Mouse (Mus musculus) CH12.LX (cell line): ENCODE data around the gene Prr15.

Experiments used
- BHLHE40 ChIP-seq: IDR thresholded peaks from 2 replicates; pipeline ENCODE4 v1.6.1; 2011; ENCODE audit warnings: mild to moderate bottlenecking, low read depth, low read length, improper control_type of control experiment
- CHD2 ChIP-seq: IDR thresholded peaks from 2 replicates; pipeline ENCODE4 v1.6.1; 2011; ENCODE audit warnings: low read length, improper control_type of control experiment
- CTCF ChIP-seq, 2 experiments: IDR thresholded peaks in 1 of 2; conservative IDR thresholded peaks in 1 of 2; 2 replicates each; pipeline ENCODE4 v1.5.1; 2011 to 2012; ENCODE audit warnings: low read depth in 2 of 2, low read length in 2 of 2, improper control_type of control experiment in 1 of 2, inconsistent platforms in 1 of 2, mild to moderate bottlenecking in 1 of 2, moderate library complexity in 1 of 2
- ELF1 ChIP-seq: IDR thresholded peaks from 2 replicates; pipeline ENCODE4 v1.6.1; 2014; ENCODE audit warnings: low read depth, mild to moderate bottlenecking, inconsistent platforms, low read length, improper control_type of control experiment
- EP300 ChIP-seq: IDR thresholded peaks from 2 replicates; pipeline ENCODE4 v1.6.1; 2011; ENCODE audit warnings: low read length, improper control_type of control experiment
- POLR2A ChIP-seq: IDR thresholded peaks from 2 replicates; pipeline ENCODE4 v1.6.1; 2011; ENCODE audit warnings: low read depth, mild to moderate bottlenecking, improper control_type of control experiment, low read length
- RAD21 ChIP-seq: IDR thresholded peaks from 2 replicates; pipeline ENCODE4 v1.6.1; 2011; ENCODE audit warnings: low read depth, mild to moderate bottlenecking, low read length, improper control_type of control experiment, moderate library complexity
- SMC3 ChIP-seq: IDR thresholded peaks from 2 replicates; pipeline ENCODE4 v1.6.1; 2011; ENCODE audit warnings: low read depth, low read length, improper control_type of control experiment
- ZC3H11A ChIP-seq: IDR thresholded peaks from 2 replicates; pipeline ENCODE4 v1.6.1; 2012; ENCODE audit warnings: low read depth, mild to moderate bottlenecking, inconsistent platforms, low read length, improper control_type of control experiment

GRCm38 (mm10) chr6:54330166-54330565 is 4.5 kb downstream of the Prr15 start:
- TF ChIP-seq CTCF (conservative IDR thresholded peaks at IDR 0.05 in 1 of 2, IDR thresholded peaks at IDR 0.05 in 1 of 2; ENCODE audit: low read depth in 2 of 2, low read length in 2 of 2): no peak
- no peak for TF ChIP-seq BHLHE40
- TF ChIP-seq EP300: no peak
- no peak for TF ChIP-seq CHD2
- TF ChIP-seq POLR2A: no peak
- TF ChIP-seq RAD21: no peak
- TF ChIP-seq SMC3: no peak
- TF ChIP-seq ZC3H11A: no peak
- TF ChIP-seq ELF1: no peak
